Mouse (Mus musculus) Patski (cell line): Measurements from ENCODE around the gene Dnajc22. TPM values are rescaled to one million over a fixed set of nuclear protein-coding genes. Genes with fewer than 3 reads are reported as not detected.

Experiments
- ATAC-seq: fragments of 100-300 bp; one replicate; pipeline ENCODE4 v1.8.0; 2021
- CTCF ChIA-PET: fragments of 350-600 bp; sonication (Branson Sonifier 250); formaldehyde crosslinking; loops from one replicate; lab custom pipeline; 2022; ENCODE audit warnings: inconsistent platforms; lab: Charles Lee
- POLR2A ChIA-PET: fragments of 350-600 bp; sonication (Branson Sonifier 250); formaldehyde crosslinking; loops from one replicate; lab custom pipeline; 2022; ENCODE audit warnings: antibody characterized with exemption, inconsistent platforms; lab: Charles Lee
- DNase-seq: peaks from one replicate; pipeline ENCODE4 v3.0.0-alpha.2; 2011; ENCODE audit warnings: low read depth, low spot score
- H3K27me3 ChIP-seq: fragments of 371-371 bp; one replicate; pipeline ENCODE4 v1.5.1; 2021
- CTCF ChIP-seq: fragments of 100-300 bp; IDR thresholded peaks from one replicate; pipeline ENCODE4 v1.5.1; 2021
- in situ Hi-C: fragments of 300-500 bp; cut with MboI; formaldehyde crosslinking; loops from 3 replicates; pipeline ENCODE4 v1.11.1; 2018; ENCODE audit warnings: low pct_unique_long_range_greater_than_20kb, mixed read lengths
- polyA plus RNA-seq: library from polyadenylated mRNA; unstranded; gene quantifications from one replicate; pipeline ENCODE4 v1.2.3, GENCODE M21; 2021

The Dnajc22 gene
- polyA plus RNA-seq, 1 experiment from 2014 or later = 1.9 TPM

- ChIA-PET POLR2A (interaction anchor here (0.5 kb wide), 1 partner anchor 90 kb away, joined by 3 read pairs; no protein-coding TSS in a partner anchor), CTCF (interaction anchor here (1.0 to 2.2 kb wide), 9 partner anchors 9 to 95 kb away, joined by 3 to 10 read pairs (median 4); partner anchors contain the start of genes C1ql4 and Tuba1c)
- ATAC-seq (no peak), DNase-seq (no peak)
- in situ Hi-C loops = loop anchor here (5.0 kb wide), 1 partner anchor 66 kb away; no protein-coding TSS in a partner anchor
- TF ChIP-seq CTCF = no peak
- no peaks in the 10 kb centered on the region for H3K27me3 ChIP-seq
These were observed 19.9 kb downstream of the Dnajc22 start for GRCm38 (mm10) chr15:99112843-99113395.

GRCm38 (mm10) chr15:99113396-99113975, 20.5 kb downstream of the Dnajc22 start:
- in situ Hi-C loops = loop anchor here (5.0 kb wide), 1 partner anchor 66 kb away; no protein-coding TSS in a partner anchor
- ChIA-PET CTCF (interaction anchor here (0.7 to 2.2 kb wide), 12 partner anchors 10 to 98 kb away, joined by 3 to 10 read pairs (median 4); partner anchors contain the start of genes C1ql4 and Tuba1c), POLR2A (no interaction called here)
- ATAC-seq = no peak
- DNase-seq = no peak
- no peaks in the 10 kb centered on the region for H3K27me3 ChIP-seq
- TF ChIP-seq CTCF = peak; percentile 84

- TF ChIP-seq CTCF = no peak
- in situ Hi-C loops = loop anchor here (5.0 kb wide), 1 partner anchor 67 kb away; no protein-coding TSS in a partner anchor
- ATAC-seq = no peak
- POLR2A ChIA-PET = no interaction called here
- CTCF ChIA-PET = interaction anchor here (0.7 to 2.2 kb wide), 13 partner anchors 11 to 99 kb away, joined by 3 to 10 read pairs (median 4); partner anchors contain the start of gene C1ql4
- DNase-seq = no peak
- no peaks in the 10 kb centered on the region for H3K27me3 ChIP-seq
These were observed 21.5 kb downstream of the Dnajc22 start for GRCm38 (mm10) chr15:99114312-99115064.

GRCm38 (mm10) chr15:99115065-99115423, 22.1 kb downstream of the Dnajc22 start:
- DNase-seq (no peak), ATAC-seq (no peak)
- H3K27me3 ChIP-seq = no peaks in the 10 kb centered on the region
- ChIA-PET CTCF (interaction anchor here (0.9 kb wide), 1 partner anchor 90 kb away, joined by 3 read pairs; no protein-coding TSS in a partner anchor), POLR2A (no interaction called here)
- in situ Hi-C loops = no loop called here
- TF ChIP-seq CTCF = no peak

GRCm38 (mm10) chr15:99116539-99116938, 23.6 kb downstream of the Dnajc22 start:
- POLR2A ChIA-PET = no interaction called here
- TF ChIP-seq CTCF = no peak
- ATAC-seq (peak; percentile 12), DNase-seq (no peak)
- in situ Hi-C loops = no loop called here
- CTCF ChIA-PET = no interaction called here
- H3K27me3 ChIP-seq = no peaks in the 10 kb centered on the region

- ChIA-PET POLR2A (no interaction called here), CTCF (no interaction called here)
- in situ Hi-C loops = no loop called here
- TF ChIP-seq CTCF = no peak
- ATAC-seq = no peak
- no peak for DNase-seq
- H3K27me3 ChIP-seq = no peaks in the 10 kb centered on the region
These were observed 27.8 kb downstream of the Dnajc22 start for GRCm38 (mm10) chr15:99120814-99121213.

- in situ Hi-C loops = no loop called here
- CTCF ChIA-PET = interaction anchor here (1.0 to 2.0 kb wide), 2 partner anchors 24 to 81 kb away, joined by 3 to 6 read pairs; no protein-coding TSS in a partner anchor
- POLR2A ChIA-PET = no interaction called here
- DNase-seq (no peak), ATAC-seq (no peak)
- TF ChIP-seq CTCF = no peak
- H3K27me3 ChIP-seq = no peaks in the 10 kb centered on the region
These were observed 29.7 kb downstream of the Dnajc22 start for GRCm38 (mm10) chr15:99122642-99123041.

GRCm38 (mm10) chr15:99125711-99126080, 32.7 kb downstream of the Dnajc22 start, which contains the start of gene Spats2:
TSS of gene Spats2 (plus strand) at chr15:99125916.
- no peak for TF ChIP-seq CTCF
- no peaks in the 10 kb centered on the region for H3K27me3 ChIP-seq
- CTCF ChIA-PET = no interaction called here
- POLR2A ChIA-PET = interaction anchor here (0.7 kb wide), 1 partner anchor 287 kb away, joined by 5 read pairs; no protein-coding TSS in a partner anchor
- ATAC-seq (no peak), DNase-seq (no peak)
- in situ Hi-C loops = no loop called here

GRCm38 (mm10) chr15:99126081-99126815, 33.3 kb downstream of the Dnajc22 start:
- no peak for TF ChIP-seq CTCF
- ChIA-PET POLR2A (no interaction called here), CTCF (no interaction called here)
- DNase-seq (peak; percentile 30), ATAC-seq (peak; percentile 73)
- in situ Hi-C loops = no loop called here
- H3K27me3 ChIP-seq = no peaks in the 10 kb centered on the region

GRCm38 (mm10) chr15:99126816-99127365, 33.9 kb downstream of the Dnajc22 start:
- DNase-seq = no peak
- CTCF ChIA-PET = no interaction called here
- POLR2A ChIA-PET = no interaction called here
- ATAC-seq = no peak
- no peaks in the 10 kb centered on the region for H3K27me3 ChIP-seq
- in situ Hi-C loops = no loop called here
- TF ChIP-seq CTCF = no peak
